Mouse (Mus musculus): ENCODE results near the gene Mybpc2.

The Mybpc2 gene

GRCm38 (mm10) chr7:44463556-44464225 is 60.8 kb downstream of the Mybpc2 start:
- DNase-seq (ENCODE audit: low spot score), result no peak

- DNase-seq (ENCODE audit: low spot score), result no peak
Measured at GRCm38 (mm10) chr7:44463056-44463425, 61.4 kb downstream of the Mybpc2 start.

- DNase-seq (ENCODE audit: low spot score), result no peak
Measured at GRCm38 (mm10) chr7:44462218-44463055, 62.0 kb downstream of the Mybpc2 start.

GRCm38 (mm10) chr7:44461503-44462217 is 62.8 kb downstream of the Mybpc2 start:
- DNase-seq (ENCODE audit: low spot score), result no peak

GRCm38 (mm10) chr7:44460767-44461502 is 63.5 kb downstream of the Mybpc2 start:
- no peak for DNase-seq (ENCODE audit: low spot score)

- DNase-seq (ENCODE audit: low spot score), result no peak
Measured at GRCm38 (mm10) chr7:44460067-44460466, 64.4 kb downstream of the Mybpc2 start.

GRCm38 (mm10) chr7:44456302-44456701 is 68.2 kb downstream of the Mybpc2 start:
- no peak for DNase-seq (ENCODE audit: low spot score)

GRCm38 (mm10) chr7:44453256-44453655 is 71.2 kb downstream of the Mybpc2 start:
- no peak for DNase-seq (ENCODE audit: low spot score)

All from c-Kit-positive CD71-positive TER-119-positive erythroid progenitor cells, embryonic 14.5 days (primary cell).